Mouse (Mus musculus) CH12F3 (cell line): ENCODE data around the gene Gm8297.
"Not testable (repeated sequence)": the region's sequence is repeated elsewhere in the genome, so short reads cannot be mapped to it uniquely, and the experiment has no call there.

Source experiments
- in situ Hi-C: fragments of 300-500 bp; cut with MboI; formaldehyde crosslinking; loops from 2 replicates; pipeline ENCODE4 v1.14.3; 2020; ENCODE audit warnings: low sequenced_read_pairs

The Gm8297 gene

DNA sequence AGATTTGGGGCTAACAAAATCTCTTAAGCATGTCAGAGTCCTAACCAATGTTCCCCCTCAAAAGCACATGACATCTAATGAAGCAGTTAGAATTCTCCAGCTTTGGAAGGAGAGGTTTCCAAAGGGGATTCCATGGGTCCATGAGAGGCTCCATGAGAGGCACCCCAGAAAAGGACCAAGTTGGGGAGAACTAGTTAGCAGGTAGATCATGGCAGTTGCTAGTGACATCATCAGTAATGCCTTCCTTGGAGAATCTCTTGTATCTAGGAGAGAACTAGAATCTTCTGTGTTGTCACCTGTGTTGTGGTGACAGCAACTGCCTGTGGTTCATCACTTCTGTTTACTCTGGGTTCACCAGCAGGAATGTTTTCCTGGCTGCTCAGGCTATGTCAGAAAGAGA is at the start of gene Gm8297:
TSS of gene Gm8297 (plus strand) at position 301 of the 400 bp plus-strand sequence.
- in situ Hi-C loops = not testable (repeated sequence)

DNA sequence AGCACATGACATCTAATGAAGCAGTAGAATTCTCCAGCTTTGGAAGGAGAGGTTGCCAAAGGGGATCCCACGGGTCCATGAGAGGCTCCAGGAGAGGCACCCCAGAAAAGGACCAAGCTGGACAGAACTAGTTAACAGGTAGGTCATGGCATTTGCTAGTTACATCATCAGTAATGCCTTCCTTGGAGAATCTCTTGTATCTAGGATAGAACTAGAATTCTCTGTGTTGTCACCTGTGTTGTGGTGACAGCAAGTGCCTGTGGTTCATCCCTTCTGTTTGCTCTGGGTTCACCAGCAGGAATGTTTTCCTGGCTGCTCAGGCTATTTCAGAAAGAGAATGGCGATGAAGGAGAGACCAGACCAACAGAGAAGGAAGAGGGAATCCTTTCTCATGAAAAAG is 31.9 kb downstream of the Gm8297 start, which contains the start of gene Gm3298:
TSS of gene Gm3298 (plus strand) at position 301 of the 400 bp plus-strand sequence.
- in situ Hi-C loops = not testable (repeated sequence)
